Mouse (Mus musculus) Patski (cell line): ENCODE measurements around the gene Kif21a. TPM values are rescaled to one million over a fixed set of nuclear protein-coding genes. Genes with fewer than 3 reads are reported as not detected.

Experiments used
- ATAC-seq: fragments of 100-300 bp; one replicate; pipeline ENCODE4 v1.8.0; 2021
- CTCF ChIA-PET: fragments of 350-600 bp; sonication (Branson Sonifier 250); formaldehyde crosslinking; loops from one replicate; lab custom pipeline; 2022; ENCODE audit warnings: inconsistent platforms; lab: Charles Lee
- POLR2A ChIA-PET: fragments of 350-600 bp; sonication (Branson Sonifier 250); formaldehyde crosslinking; loops from one replicate; lab custom pipeline; 2022; ENCODE audit warnings: antibody characterized with exemption, inconsistent platforms; lab: Charles Lee
- DNase-seq: peaks from one replicate; pipeline ENCODE4 v3.0.0-alpha.2; 2011; ENCODE audit warnings: low read depth, low spot score
- H3K27me3 ChIP-seq: fragments of 371-371 bp; one replicate; pipeline ENCODE4 v1.5.1; 2021
- CTCF ChIP-seq: fragments of 100-300 bp; IDR thresholded peaks from one replicate; pipeline ENCODE4 v1.5.1; 2021
- in situ Hi-C: fragments of 300-500 bp; cut with MboI; formaldehyde crosslinking; loops from 3 replicates; pipeline ENCODE4 v1.11.1; 2018; ENCODE audit warnings: low pct_unique_long_range_greater_than_20kb, mixed read lengths
- polyA plus RNA-seq: library from polyadenylated mRNA; unstranded; gene quantifications from one replicate; pipeline ENCODE4 v1.2.3, GENCODE M21; 2021

Kif21a gene
- polyA plus RNA-seq, 1 experiment from 2014 or later, result 32.5 TPM

GRCm38 (mm10) chr15:91018861-91019187 lies 30.9 kb downstream of the Kif21a start:
- TF ChIP-seq CTCF, result no peak
- ChIA-PET CTCF (no interaction called here), POLR2A (no interaction called here)
- no peaks in the 10 kb centered on the region for H3K27me3 ChIP-seq
- in situ Hi-C loops, result no loop called here
- ATAC-seq, result no peak
- DNase-seq, result no peak

GRCm38 (mm10) chr15:91018161-91018860 lies 31.4 kb downstream of the Kif21a start:
- no peak for TF ChIP-seq CTCF
- POLR2A ChIA-PET, result interaction anchor here (1.1 kb wide), 1 partner anchor 26 kb away, joined by 3 read pairs; no protein-coding TSS in a partner anchor
- DNase-seq (no peak), ATAC-seq (no peak)
- H3K27me3 ChIP-seq, result no peaks in the 10 kb centered on the region
- CTCF ChIA-PET, result interaction anchor here (1.4 kb wide), 1 partner anchor 70 kb away, joined by 4 read pairs; no protein-coding TSS in a partner anchor
- in situ Hi-C loops, result no loop called here

- ATAC-seq (peak; percentile 19), DNase-seq (peak; percentile 50)
- TF ChIP-seq CTCF, result peak; percentile 56
- ChIA-PET CTCF (interaction anchor here (1.4 kb wide), 1 partner anchor 71 kb away, joined by 4 read pairs; no protein-coding TSS in a partner anchor), POLR2A (interaction anchor here (1.1 kb wide), 1 partner anchor 27 kb away, joined by 3 read pairs; no protein-coding TSS in a partner anchor)
- in situ Hi-C loops, result no loop called here
- H3K27me3 ChIP-seq, result no peaks in the 10 kb centered on the region
Measured at GRCm38 (mm10) chr15:91017261-91018160, 32.2 kb downstream of the Kif21a start.

- ChIA-PET CTCF (no interaction called here), POLR2A (interaction anchor here (0.5 kb wide), 1 partner anchor 266 kb away, joined by 3 read pairs; no protein-coding TSS in a partner anchor)
- ATAC-seq, result no peak
- in situ Hi-C loops, result no loop called here
- no peak for DNase-seq
- no peaks in the 10 kb centered on the region for H3K27me3 ChIP-seq
- no peak for TF ChIP-seq CTCF
Measured at GRCm38 (mm10) chr15:91016366-91016765, 33.4 kb downstream of the Kif21a start.

- TF ChIP-seq CTCF, result no peak
Measured at GRCm38 (mm10) chr15:91012793-91013580, 36.8 kb downstream of the Kif21a start.

GRCm38 (mm10) chr15:91010218-91010617 lies 39.5 kb downstream of the Kif21a start:
- no peaks in the 10 kb centered on the region for H3K27me3 ChIP-seq
- peak; percentile 12 for ATAC-seq
- ChIA-PET POLR2A (interaction anchor here (0.7 kb wide), 1 partner anchor 10 kb away, joined by 4 read pairs; no protein-coding TSS in a partner anchor), CTCF (interaction anchor here (0.8 to 0.9 kb wide), 2 partner anchors 8 to 17 kb away, joined by 3 read pairs; no protein-coding TSS in a partner anchor)
- in situ Hi-C loops, result no loop called here
- DNase-seq, result peak; percentile 47
- no peak for TF ChIP-seq CTCF

More at GRCm38 (mm10) chr15:91012793-91013580, 36.8 kb downstream of the Kif21a start:
- peak; percentile 77 for DNase-seq
- in situ Hi-C loops, result no loop called here
- peak; percentile 82 for ATAC-seq
- H3K27me3 ChIP-seq, result no peaks in the 10 kb centered on the region
- ChIA-PET CTCF (interaction anchor here (1.1 to 1.6 kb wide), 6 partner anchors 21 to 221 kb away, joined by 3 to 4 read pairs (median 4); no protein-coding TSS in a partner anchor), POLR2A (no interaction called here)

- no peak for ATAC-seq
- in situ Hi-C loops, result no loop called here
- H3K27me3 ChIP-seq, result no peaks in the 10 kb centered on the region
- no peak for DNase-seq
- no peak for TF ChIP-seq CTCF
- ChIA-PET CTCF (no interaction called here), POLR2A (interaction anchor here (0.5 kb wide), 1 partner anchor 70 kb away, joined by 3 read pairs; no protein-coding TSS in a partner anchor)
Measured at GRCm38 (mm10) chr15:91007123-91007830, 42.5 kb downstream of the Kif21a start.

GRCm38 (mm10) chr15:91004726-91005125 lies 45.0 kb downstream of the Kif21a start:
- no peaks in the 10 kb centered on the region for H3K27me3 ChIP-seq
- ATAC-seq (peak; percentile 12), DNase-seq (no peak)
- ChIA-PET CTCF (interaction anchor here (1.0 to 1.9 kb wide), 2 partner anchors 10 to 11 kb away, joined by 4 to 6 read pairs; no protein-coding TSS in a partner anchor), POLR2A (no interaction called here)
- TF ChIP-seq CTCF, result no peak
- in situ Hi-C loops, result no loop called here

GRCm38 (mm10) chr15:91001037-91001616 lies 48.6 kb downstream of the Kif21a start:
- POLR2A ChIA-PET, result interaction anchor here (0.5 kb wide), 1 partner anchor 318 kb away, joined by 5 read pairs; no protein-coding TSS in a partner anchor
- ATAC-seq, result no peak
- DNase-seq, result no peak
- H3K27me3 ChIP-seq, result no peaks in the 10 kb centered on the region
- CTCF ChIA-PET, result interaction anchor here (1.2 to 1.3 kb wide), 3 partner anchors 11 to 299 kb away, joined by 3 to 4 read pairs (median 3); no protein-coding TSS in a partner anchor
- in situ Hi-C loops, result no loop called here
- TF ChIP-seq CTCF, result no peak
